Mouse (Mus musculus): ENCODE data around the gene 2900011O08Rik. TPM values are rescaled to one million over a fixed set of nuclear protein-coding genes. Genes with fewer than 3 reads are reported as not detected.
A peak's percentile ranks its signal among the peaks of the same experiment; 100 is the strongest.

Gene 2900011O08Rik
- total RNA-seq, 2 experiments from 2014 or later: 262 to 285 TPM

DNA sequence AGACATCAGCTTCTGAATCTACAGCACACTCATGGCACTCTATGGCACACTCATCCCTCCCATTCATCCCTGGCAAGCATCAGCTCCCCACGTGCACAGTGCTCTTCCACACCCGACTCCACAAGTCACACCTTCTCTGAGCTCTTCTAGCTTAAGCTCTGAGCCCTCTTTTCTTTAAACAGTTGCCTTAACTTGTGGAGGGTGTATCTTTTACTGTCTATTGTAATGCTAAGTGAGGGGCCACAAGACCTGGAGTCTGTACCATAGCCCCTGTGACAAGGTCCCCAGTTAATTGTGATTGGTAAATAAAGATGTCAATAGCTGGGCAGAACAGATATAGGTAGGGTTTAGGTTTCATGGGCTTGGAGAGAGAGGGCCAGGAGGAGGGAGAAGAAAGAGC lies 137.5 kb downstream of the 2900011O08Rik start:
- DNase-seq (ENCODE audit: low spot score in 2 of 2): no peak
- intact Hi-C loops (cut with DNase I): no loop called here

DNA sequence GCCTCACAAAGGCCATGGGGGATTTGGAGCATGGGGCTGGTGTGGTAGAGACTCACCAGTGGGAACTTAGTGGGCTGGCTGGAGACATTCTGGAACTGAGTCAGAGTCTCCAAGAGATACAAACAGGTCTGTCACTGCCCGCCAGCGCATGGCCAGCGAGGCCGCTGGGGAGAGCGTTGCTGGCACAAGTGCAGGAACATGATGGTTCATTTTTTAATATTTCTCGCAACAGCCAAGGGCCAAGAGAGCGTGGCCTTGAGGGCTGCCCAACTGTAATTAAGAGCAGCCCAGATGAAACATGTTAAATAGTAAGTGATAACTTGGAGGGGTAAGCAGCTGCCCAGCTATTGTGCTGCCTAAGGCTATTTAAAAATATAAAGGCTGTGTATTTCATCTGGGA lies 138.3 kb downstream of the 2900011O08Rik start:
- intact Hi-C loops (cut with DNase I): no loop called here
- no peak for DNase-seq (ENCODE audit: low spot score in 2 of 2)

DNA sequence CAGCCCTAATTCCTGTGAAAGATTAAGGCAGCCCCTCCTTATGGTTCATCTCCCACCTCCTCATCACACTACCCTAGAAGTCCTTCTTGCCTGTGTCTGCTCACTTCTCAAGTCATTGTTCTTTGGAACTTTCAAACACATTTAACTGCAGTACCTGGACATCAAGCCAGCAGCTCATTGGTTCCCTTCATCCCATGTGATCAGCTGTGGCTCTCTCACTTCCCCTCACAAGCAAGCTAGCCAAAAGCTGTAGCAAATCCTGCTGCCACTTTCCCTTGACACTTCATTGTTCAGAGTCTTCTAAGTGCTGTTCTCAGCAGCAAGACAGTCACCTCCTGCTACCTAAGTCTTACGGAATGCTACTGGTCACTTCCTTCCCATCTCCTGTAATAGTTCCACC lies 138.8 kb downstream of the 2900011O08Rik start:
- intact Hi-C loops (cut with DNase I): no loop called here
- DNase-seq (ENCODE audit: low spot score in 2 of 2): peak in 1 of 2 experiments; percentile 8

DNA sequence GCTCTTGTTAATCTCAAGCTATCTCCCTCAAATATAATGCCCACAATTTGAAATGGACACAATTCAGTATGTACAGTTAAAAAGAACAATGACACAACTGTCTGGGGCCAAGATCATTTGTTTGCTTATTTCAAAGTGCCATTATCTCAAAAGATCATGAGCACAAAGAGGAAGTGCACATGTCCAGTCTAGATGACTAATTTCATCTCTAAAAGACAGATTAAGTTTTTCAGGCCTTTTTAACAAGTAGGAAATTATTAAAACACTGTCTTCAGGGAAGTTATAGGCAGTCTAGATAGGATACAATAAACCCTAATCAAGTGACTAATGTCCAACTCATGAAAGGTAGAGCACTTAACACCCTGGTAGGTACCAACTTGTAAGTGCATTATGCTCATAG lies 142.6 kb downstream of the 2900011O08Rik start:
- DNase-seq (ENCODE audit: low spot score in 2 of 2): no peak
- intact Hi-C loops (cut with DNase I): no loop called here

DNA sequence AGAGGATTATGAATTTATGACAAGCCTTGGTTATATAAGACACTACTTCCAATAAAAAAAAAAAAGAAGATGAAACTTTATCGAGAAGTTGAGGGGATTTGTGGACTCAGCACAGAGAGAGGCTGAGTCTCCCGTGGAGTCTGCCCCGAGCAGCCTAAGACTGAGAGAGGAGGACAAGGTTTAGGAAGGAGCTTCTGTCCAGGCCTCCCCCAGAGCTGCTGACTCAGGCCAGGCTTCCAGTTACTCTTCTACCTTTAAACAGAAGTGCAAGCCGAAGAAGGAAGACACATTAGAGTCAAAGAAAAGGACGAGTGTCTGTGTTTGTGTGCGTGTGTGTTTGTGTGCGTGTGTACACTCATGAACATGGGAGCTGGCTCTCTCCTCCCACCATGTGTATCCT lies 144.4 kb downstream of the 2900011O08Rik start:
- DNase-seq (ENCODE audit: low spot score in 2 of 2): no peak
- intact Hi-C loops (cut with DNase I): no loop called here

GRCm38 (mm10) chr16:14131376-14131775 lies 145.0 kb downstream of the 2900011O08Rik start:
- intact Hi-C loops (cut with DNase I): no loop called here
- DNase-seq (ENCODE audit: low spot score in 2 of 2): no peak

DNA sequence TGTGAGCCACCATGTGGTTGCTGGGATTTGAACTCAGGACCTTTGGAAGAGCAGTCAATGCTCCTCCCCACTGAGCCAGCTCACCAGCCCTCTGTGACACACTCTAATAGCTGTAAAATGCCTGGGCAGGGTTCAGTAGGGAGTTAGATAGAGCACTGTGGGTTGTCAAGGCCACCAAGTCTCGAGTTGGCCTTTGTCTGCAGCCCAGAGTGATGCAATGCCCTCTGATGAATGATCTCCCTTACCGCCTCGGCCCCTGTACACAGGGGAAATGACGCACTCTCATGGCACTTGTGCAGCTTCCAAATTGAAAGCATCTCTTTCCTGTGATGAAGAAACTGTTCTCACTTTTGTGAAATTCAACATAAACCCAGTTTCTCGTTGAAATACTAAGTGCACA lies 145.4 kb downstream of the 2900011O08Rik start:
- no peak for DNase-seq (ENCODE audit: low spot score in 2 of 2)
- intact Hi-C loops (cut with DNase I): no loop called here

- intact Hi-C loops (cut with DNase I): no loop called here
Measured at GRCm38 (mm10) chr16:14135014-14135413, 148.6 kb downstream of the 2900011O08Rik start.

GRCm38 (mm10) chr16:14137976-14138561 lies 151.7 kb downstream of the 2900011O08Rik start:
- intact Hi-C loops (cut with DNase I): no loop called here
- DNase-seq (ENCODE audit: low spot score in 2 of 2): no peak

More at GRCm38 (mm10) chr16:14135014-14135413, 148.6 kb downstream of the 2900011O08Rik start:
- DNase-seq (ENCODE audit: low spot score in 2 of 2): no peak

- intact Hi-C loops (cut with DNase I): no loop called here
Measured at GRCm38 (mm10) chr16:14139106-14139505, 152.7 kb downstream of the 2900011O08Rik start.

DNA sequence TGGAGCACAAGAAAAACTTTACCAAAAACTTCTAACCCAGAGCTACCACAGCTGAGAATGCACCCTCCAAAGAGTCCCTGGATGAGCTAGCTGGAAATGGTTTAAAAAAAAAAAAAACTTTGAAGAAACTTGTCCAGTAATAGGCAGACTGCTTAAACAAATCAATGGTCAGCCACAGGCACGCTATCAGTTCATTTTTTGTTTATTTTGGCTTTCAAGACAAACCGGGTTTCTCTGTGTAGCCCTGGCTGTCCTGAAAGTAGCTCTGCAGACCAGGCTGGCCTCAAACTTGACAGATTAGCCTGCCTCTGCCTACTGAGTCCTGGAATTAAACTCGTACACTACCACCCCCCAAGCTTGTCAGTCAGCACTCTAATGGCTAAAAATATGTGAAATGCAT lies 156.9 kb downstream of the 2900011O08Rik start:
- intact Hi-C loops (cut with DNase I): no loop called here
- DNase-seq (ENCODE audit: low spot score in 2 of 2): no peak

More at GRCm38 (mm10) chr16:14139106-14139505, 152.7 kb downstream of the 2900011O08Rik start:
- no peak for DNase-seq (ENCODE audit: low spot score in 2 of 2)

- DNase-seq (ENCODE audit: low spot score in 2 of 2): no peak
- intact Hi-C loops (cut with DNase I): no loop called here
Measured at GRCm38 (mm10) chr16:14147712-14148111, 161.3 kb downstream of the 2900011O08Rik start.

Small RNA genes within 50 kb of the gene (microRNA-seq; reads per million reads assigned to microRNA genes)
- 0 to 0.50 reads per million in 2 experiments for gene Gm27671

Other genes starting within 250 kb of the 2900011O08Rik start
- 10 to 100 TPM; 47.3 to 49.0 TPM for gene Rrn3, start 205.9 kb upstream of the 2900011O08Rik start, total RNA-seq (2021)
- 10 to 100 TPM; 89.9 to 97.1 TPM for gene Ntan1, start 167.8 kb upstream of the 2900011O08Rik start, total RNA-seq (2021)
- gene Pdxdc1, start 83.5 kb upstream of the 2900011O08Rik start, total RNA-seq (2021): 10 to 100 TPM; 64.9 to 74.6 TPM
- gene Mpv17l, start 83.4 kb upstream of the 2900011O08Rik start, total RNA-seq (2021): 10 to 100 TPM; 64.8 to 68.0 TPM
- 1 to 10 TPM; 1.0 to 1.7 TPM for gene Ifitm7, start 284 bp downstream of the 2900011O08Rik start, total RNA-seq (2021)
- 10 to 100 TPM; 16.2 to 17.5 TPM for gene Nde1, start 176.7 kb downstream of the 2900011O08Rik start, total RNA-seq (2021)
- 100 to 1,000 TPM; 128 to 135 TPM for gene Marf1, start 176.7 kb downstream of the 2900011O08Rik start, total RNA-seq (2021)